Mouse (Mus musculus) limb, embryonic 14.5 days (tissue): ENCODE results near the gene Prkca. TPM values are rescaled to one million over a fixed set of nuclear protein-coding genes. Genes with fewer than 3 reads are reported as not detected.

Experiments
- ATAC-seq: fragments of 200-750 bp; cut with Nextera tagmentation; 2 replicates; pipeline ENCODE4 v1.8.0; 2017; ENCODE audit warnings: low read depth, moderate number of reproducible peaks, moderate TSS enrichment; ENCODE audit not compliant: low FRiP score
- DNase-seq: peaks from one replicate; pipeline ENCODE4 v3.0.0-alpha.2; 2015; ENCODE audit warnings: low spot score
- H3K27ac ChIP-seq: fragments of 300-500 bp; sonication (generic); replicated peaks from 2 replicates; pipeline ENCODE4 v1.5.1; 2014; ENCODE audit warnings: low read depth, mild to moderate bottlenecking, low read length, moderate library complexity, mixed read lengths
- H3K27me3 ChIP-seq: fragments of 300-500 bp; sonication (generic); 2 replicates; pipeline ENCODE4 v1.6.1; 2014; ENCODE audit warnings: low read length, mixed read lengths; ENCODE audit not compliant: control insufficient read depth, insufficient read depth
- H3K36me3 ChIP-seq: fragments of 300-500 bp; sonication (generic); 2 replicates; pipeline ENCODE4 v1.6.1; 2014; ENCODE audit warnings: mild to moderate bottlenecking, low read length, moderate library complexity, mixed read lengths; ENCODE audit not compliant: control insufficient read depth, insufficient read depth
- H3K4me1 ChIP-seq: fragments of 300-500 bp; sonication (generic); 2 replicates; pipeline ENCODE4 v1.6.1; 2014; ENCODE audit warnings: antibody characterized with exemption, low read length, mixed read lengths; ENCODE audit not compliant: control insufficient read depth, insufficient read depth
- H3K4me2 ChIP-seq: fragments of 300-500 bp; sonication (generic); replicated peaks from 2 replicates; pipeline ENCODE4 v1.6.1; 2014; ENCODE audit warnings: low read depth, mild to moderate bottlenecking, low read length, moderate library complexity; ENCODE audit not compliant: severe bottlenecking
- H3K4me3 ChIP-seq: fragments of 300-500 bp; sonication (generic); replicated peaks from 2 replicates; pipeline ENCODE4 v1.5.1; 2014; ENCODE audit warnings: low read length
- H3K9ac ChIP-seq: fragments of 300-500 bp; sonication (generic); 2 replicates; pipeline ENCODE4 v1.6.1; 2014; ENCODE audit warnings: mild to moderate bottlenecking, low read depth, low read length, moderate library complexity; ENCODE audit not compliant: severe bottlenecking
- H3K9me3 ChIP-seq: fragments of 300-500 bp; sonication (generic); 2 replicates; pipeline ENCODE4 v1.6.1; 2016; ENCODE audit warnings: low read length; ENCODE audit not compliant: control insufficient read depth
- POLR2A ChIP-seq: fragments of 200-500 bp; IDR thresholded peaks from 2 replicates; pipeline ENCODE4 v1.8.0; 2012; ENCODE audit warnings: inconsistent platforms, mild to moderate bottlenecking, moderate library complexity, borderline replicate concordance; ENCODE audit not compliant: insufficient read depth, insufficient read length; ENCODE audit errors: extremely low read depth
- WGBS: fragments of 180-500 bp; shearing (Covaris S2); extraction: QIAGEN DNeasy Blood & Tissue Kit; methylation state at CpG from one replicate; pipeline ENCODE4 v1.1.7; 2014; 5-methylcytosine and 5-hydroxymethylcytosine counted together
- polyA plus RNA-seq, 2 experiments: library from polyadenylated mRNA; depleted of rRNA in 1 of 2; stranded (reverse) in 1 of 2; unstranded in 1 of 2; fragments of >200 nt; fragmentation: Nextera tagmentation in 1 of 2; extraction: Ambion mirVana in 1 of 2; gene quantifications; 2 replicates each; pipeline versions ENCODE4 v1.2.1 to v1.2.3; 2012 to 2014

Gene Prkca
- polyA plus RNA-seq, 2 experiments = 9.0 to 16.3 TPM

GRCm38 (mm10) chr11:107951431-107951830 is 392.3 kb downstream of the Prkca start:
- Histone ChIP-seq H3K4me3 (no peak overlapping the region), H3K27me3 (no peaks in the 10 kb centered on the region), H3K9me3 (no peaks in the 10 kb centered on the region), H3K27ac (no peak overlapping the region), H3K4me1 (no peaks in the 10 kb centered on the region), H3K36me3 (peaks cover 7% of the 10 kb centered on the region; the same call in 1 of the 2 replicates), H3K9ac (no peak overlapping the region), H3K4me2 (no peak overlapping the region)
- no peak for TF ChIP-seq POLR2A
- 92% methylated on average over 11 of the region's 11 CpGs for WGBS
- ATAC-seq (no peak), DNase-seq (no peak)

GRCm38 (mm10) chr11:107950658-107951057 is 393.1 kb downstream of the Prkca start:
- ATAC-seq (no peak), DNase-seq (no peak)
- WGBS = 89% methylated on average over 4 of the region's 4 CpGs
- Histone ChIP-seq H3K36me3 (peaks cover 11% of the 10 kb centered on the region; the same call in 1 of the 2 replicates), H3K27ac (no peak overlapping the region), H3K27me3 (no peaks in the 10 kb centered on the region), H3K4me2 (no peak overlapping the region), H3K4me1 (no peaks in the 10 kb centered on the region), H3K4me3 (no peak overlapping the region), H3K9me3 (no peaks in the 10 kb centered on the region), H3K9ac (no peak overlapping the region)
- no peak for TF ChIP-seq POLR2A

- Histone ChIP-seq H3K4me3 (no peak overlapping the region), H3K9ac (no peak overlapping the region), H3K27ac (no peak overlapping the region), H3K4me1 (no peaks in the 10 kb centered on the region), H3K36me3 (peaks cover 11% of the 10 kb centered on the region; the same call in 1 of the 2 replicates), H3K27me3 (no peaks in the 10 kb centered on the region), H3K9me3 (no peaks in the 10 kb centered on the region), H3K4me2 (no peak overlapping the region)
- no peak for TF ChIP-seq POLR2A
- 70% methylated on average over 9 of the region's 9 CpGs for WGBS
- DNase-seq (no peak), ATAC-seq (no peak)
Measured at GRCm38 (mm10) chr11:107950211-107950610, 393.5 kb downstream of the Prkca start.

GRCm38 (mm10) chr11:107947951-107948350 is 395.8 kb downstream of the Prkca start:
- H3K4me2 ChIP-seq = no peak overlapping the region
- no peaks in the 10 kb centered on the region for H3K27me3 ChIP-seq
- DNase-seq (no peak), ATAC-seq (no peak)
- 92% methylated on average over 1 of the region's 1 CpGs for WGBS
- H3K9me3 ChIP-seq = no peaks in the 10 kb centered on the region
- no peak overlapping the region for H3K9ac ChIP-seq
- no peak for TF ChIP-seq POLR2A
- peaks cover 11% of the 10 kb centered on the region; the same call in 1 of the 2 replicates for H3K36me3 ChIP-seq
- H3K4me1 ChIP-seq = no peaks in the 10 kb centered on the region
- no peak overlapping the region for H3K4me3 ChIP-seq
- H3K27ac ChIP-seq = no peak overlapping the region

- no peak for DNase-seq
- TF ChIP-seq POLR2A = no peak
- H3K36me3 ChIP-seq = peaks cover 11% of the 10 kb centered on the region; the same call in 1 of the 2 replicates
- no peak overlapping the region for H3K9ac ChIP-seq
- no peak overlapping the region for H3K4me3 ChIP-seq
- no peaks in the 10 kb centered on the region for H3K9me3 ChIP-seq
- 75% methylated on average over 5 of the region's 5 CpGs for WGBS
- no peaks in the 10 kb centered on the region for H3K27me3 ChIP-seq
- H3K4me2 ChIP-seq = no peak overlapping the region
- no peak for ATAC-seq
- no peaks in the 10 kb centered on the region for H3K4me1 ChIP-seq
- no peak overlapping the region for H3K27ac ChIP-seq
Measured at GRCm38 (mm10) chr11:107946823-107947222, 396.9 kb downstream of the Prkca start.

GRCm38 (mm10) chr11:107936929-107937328 is 406.8 kb downstream of the Prkca start:
- Histone ChIP-seq H3K4me3 (no peak overlapping the region), H3K36me3 (peaks cover 14% of the 10 kb centered on the region), H3K27me3 (no peaks in the 10 kb centered on the region), H3K9me3 (peaks cover 15% of the 10 kb centered on the region), H3K4me2 (no peak overlapping the region), H3K27ac (no peak overlapping the region), H3K4me1 (no peaks in the 10 kb centered on the region), H3K9ac (no peak overlapping the region)
- ATAC-seq = no peak
- DNase-seq = no peak
- 94% methylated on average over 2 of the region's 2 CpGs for WGBS
- no peak for TF ChIP-seq POLR2A
